Mouse (Mus musculus): Measurements from ENCODE around the gene Sox5.

Gene Sox5

GRCm38 (mm10) chr6:144480648-144481528, 300.9 kb downstream of the Sox5 start:
- DNase-seq (ENCODE audit: low spot score), result no peak

DNA sequence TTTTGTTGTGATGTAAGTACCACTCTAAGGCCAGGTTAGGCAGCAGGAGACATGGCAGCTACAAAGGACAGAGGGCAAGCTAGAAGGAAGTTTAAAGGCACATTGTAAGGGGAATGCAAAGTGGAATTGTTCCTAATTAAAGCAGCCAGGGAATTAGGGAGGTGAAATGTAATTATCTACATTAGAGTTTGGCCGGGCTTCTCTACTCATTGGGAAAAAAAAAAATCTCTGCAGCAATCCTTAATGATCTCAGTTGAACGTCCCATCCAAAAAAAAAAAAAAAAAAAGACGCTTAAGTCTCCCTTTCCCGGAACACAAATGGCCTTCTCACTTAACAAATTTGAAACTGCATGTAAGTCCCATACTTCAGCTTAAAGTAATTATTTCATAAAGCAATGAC, 301.9 kb downstream of the Sox5 start:
- no peak for DNase-seq (ENCODE audit: low spot score)

DNA sequence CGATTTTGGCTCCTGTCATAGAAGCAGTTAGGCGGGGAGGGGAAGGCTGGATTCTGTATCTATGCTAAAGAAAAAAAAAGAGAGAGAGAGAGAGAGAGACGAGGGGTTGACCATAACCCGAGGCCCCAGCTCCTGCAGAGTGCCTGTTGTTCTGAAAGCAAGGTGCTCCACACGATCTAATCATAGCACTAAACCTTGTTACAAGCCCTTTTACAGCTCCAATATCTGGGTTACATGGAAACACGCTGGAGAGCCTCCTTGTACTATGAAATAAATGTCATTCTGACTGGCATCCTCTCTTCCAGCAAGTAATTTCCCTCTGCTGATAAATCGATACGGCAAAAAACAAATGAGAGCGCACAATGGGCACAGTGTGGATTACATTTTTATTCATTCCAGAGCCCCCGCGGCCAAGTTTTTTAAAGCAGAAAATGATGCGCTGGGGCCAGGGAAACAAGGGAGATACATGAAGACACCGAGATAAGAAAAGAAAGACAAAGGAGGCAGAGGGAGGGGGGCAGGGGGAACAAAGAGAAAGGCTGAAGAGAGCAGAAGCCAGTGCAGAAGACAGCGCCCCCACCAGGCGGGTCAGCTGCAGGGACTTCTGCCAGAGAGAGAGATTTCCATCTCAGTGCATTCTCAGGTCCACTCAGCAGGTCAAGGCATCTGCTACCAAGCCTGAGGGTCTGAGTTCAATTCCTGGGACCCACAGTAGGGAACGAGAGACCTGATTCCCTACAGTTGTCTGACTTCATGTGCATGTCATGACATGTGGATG, 304.3 kb downstream of the Sox5 start:
- no peak for DNase-seq (ENCODE audit: low spot score)

- no peak for DNase-seq (ENCODE audit: low spot score)
These were observed 308.3 kb downstream of the Sox5 start for GRCm38 (mm10) chr6:144473437-144473836.

GRCm38 (mm10) chr6:144472089-144472900, 309.5 kb downstream of the Sox5 start:
- no peak for DNase-seq (ENCODE audit: low spot score)

DNA sequence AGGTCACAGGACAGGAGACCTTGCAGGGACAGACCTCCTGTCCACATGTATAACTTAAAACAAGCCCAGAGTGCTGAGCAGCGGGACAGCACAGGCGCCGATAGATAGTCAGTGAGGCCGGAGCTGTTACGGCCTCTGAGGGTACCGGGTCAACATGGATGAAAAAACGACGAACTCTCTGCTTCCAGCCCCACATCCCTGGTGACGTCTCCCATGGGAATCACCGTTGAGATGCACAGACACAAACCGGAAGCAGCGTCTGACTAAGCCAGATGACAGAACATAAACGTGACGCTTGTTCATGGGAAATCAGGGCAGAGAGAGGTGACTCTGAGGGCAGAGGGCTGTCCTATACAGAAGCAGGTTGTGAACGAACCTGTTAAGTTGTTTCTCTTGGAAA, 315.1 kb downstream of the Sox5 start:
- no peak for DNase-seq (ENCODE audit: low spot score)

DNA sequence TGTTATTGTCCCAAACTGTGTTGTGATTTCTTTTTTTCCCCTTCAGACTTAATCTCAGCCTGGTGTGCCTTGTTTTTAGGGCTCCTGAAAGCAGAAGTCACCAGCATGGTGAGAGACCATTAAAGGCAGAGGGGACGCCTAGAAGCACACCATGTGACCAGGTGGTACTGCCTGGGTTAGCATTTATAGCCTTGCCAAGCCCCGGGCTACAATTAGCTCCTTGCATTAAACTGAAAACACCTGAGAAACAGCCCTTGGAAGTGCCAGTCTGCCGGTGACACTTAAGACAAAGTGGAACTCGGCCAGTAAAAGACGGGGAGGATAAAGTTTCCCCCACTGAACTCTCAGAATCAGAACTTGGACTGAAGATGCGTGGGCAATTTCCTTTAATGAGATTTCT, 318.1 kb downstream of the Sox5 start:
- DNase-seq (ENCODE audit: low spot score), result no peak

DNA sequence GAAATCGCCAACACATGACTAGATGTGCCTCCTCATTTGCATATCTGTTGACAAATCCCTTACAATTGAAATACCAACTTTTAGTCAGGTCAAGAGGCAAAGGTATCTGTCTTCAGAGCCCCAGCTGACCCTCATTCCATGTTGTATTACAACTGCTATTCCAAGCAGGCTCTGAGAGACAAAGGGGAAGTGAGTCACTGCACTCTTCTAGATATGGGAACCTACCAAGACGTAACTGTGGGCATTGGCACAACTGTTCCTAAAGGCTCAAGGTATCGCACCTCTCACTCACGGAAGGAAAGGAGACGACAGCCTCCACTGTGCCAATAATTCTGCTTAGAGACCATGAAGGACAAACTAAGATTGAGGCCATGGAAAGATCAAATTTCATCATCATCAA, 318.5 kb downstream of the Sox5 start:
- no peak for DNase-seq (ENCODE audit: low spot score)

DNA sequence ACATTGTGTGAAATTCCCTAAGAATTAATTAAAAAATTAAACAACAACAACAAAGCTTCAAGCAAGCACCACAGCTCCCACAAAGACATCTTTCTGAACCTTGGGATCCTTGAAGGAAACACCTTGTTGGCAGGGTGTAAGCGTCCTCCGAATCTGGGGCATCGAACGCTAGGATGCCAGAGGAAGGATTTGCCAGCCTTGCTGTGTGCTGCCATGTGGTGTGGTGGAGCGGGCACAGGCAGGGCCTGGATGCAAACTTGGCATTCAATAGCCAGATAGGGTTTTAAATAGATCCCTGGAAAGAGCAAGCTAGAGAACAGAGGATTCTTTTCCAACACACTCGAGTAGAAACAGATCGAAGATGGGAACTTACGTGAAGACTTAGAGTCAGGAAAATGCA, 322.3 kb downstream of the Sox5 start:
- no peak for DNase-seq (ENCODE audit: low spot score)

DNA sequence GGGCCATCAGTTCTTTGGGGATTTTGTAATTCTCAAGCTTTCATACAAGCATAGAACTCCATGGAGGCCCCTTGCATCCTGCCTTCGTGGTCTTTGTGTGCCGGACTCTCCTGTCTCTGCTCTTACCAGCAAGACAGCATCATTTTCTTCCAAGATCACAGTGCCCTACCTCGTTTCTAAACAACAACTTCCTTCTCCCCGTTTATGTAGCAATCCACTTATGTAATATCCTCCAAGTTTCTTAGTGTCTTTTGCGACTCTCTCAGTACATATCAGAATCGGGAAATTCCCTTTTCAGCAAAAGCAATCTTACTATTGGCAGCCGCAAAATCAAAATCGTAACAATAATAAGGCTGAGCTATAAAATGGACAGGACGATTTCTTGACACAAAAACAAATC, 324.3 kb downstream of the Sox5 start:
- DNase-seq (ENCODE audit: low spot score), result no peak

DNA sequence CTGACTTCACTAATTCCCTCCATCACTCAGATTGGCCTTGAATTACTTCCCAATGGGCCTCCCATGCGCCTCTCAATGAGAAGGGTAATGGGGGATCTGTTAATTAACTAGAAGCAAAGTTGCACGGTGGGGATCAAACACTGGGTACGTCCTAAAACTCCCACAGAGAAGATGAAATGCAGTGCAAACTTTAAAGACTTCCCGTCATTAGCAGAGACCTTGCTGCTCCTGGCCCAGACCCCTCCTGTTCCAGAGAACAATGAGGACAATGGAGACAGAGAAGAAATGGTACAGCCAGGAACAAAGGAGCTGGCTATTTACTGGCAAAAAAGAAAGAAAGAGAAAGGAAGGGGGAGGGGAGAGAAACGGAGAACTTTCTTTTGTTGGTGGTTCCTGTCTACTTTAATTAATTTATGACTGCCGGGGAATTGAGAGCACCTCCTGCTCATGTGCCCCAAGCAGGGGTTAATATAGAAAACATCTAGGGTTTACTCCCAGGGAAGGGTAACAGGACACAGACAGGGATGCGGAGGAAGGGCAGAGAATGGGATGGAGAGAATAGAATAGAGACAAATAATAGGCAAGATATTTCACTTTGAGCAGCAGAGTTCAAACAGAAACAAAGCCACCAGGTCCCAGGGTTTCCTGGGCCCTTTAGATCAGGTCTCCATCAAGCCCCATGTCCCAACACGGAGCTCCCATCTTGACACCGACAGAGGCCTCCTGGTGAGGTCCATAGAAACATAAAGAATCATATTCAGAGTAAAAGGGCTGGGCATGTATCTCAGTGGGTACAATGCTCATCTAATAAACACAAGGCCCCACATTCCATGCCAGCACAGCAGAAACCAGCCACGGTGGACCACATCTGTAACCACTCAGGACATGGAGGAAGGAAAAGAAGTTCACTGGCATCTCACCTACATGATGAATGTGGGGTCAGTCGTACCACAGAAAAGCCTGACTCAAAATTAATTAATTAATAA, 327.2 kb downstream of the Sox5 start:
- no peak for DNase-seq (ENCODE audit: low spot score)

DNA sequence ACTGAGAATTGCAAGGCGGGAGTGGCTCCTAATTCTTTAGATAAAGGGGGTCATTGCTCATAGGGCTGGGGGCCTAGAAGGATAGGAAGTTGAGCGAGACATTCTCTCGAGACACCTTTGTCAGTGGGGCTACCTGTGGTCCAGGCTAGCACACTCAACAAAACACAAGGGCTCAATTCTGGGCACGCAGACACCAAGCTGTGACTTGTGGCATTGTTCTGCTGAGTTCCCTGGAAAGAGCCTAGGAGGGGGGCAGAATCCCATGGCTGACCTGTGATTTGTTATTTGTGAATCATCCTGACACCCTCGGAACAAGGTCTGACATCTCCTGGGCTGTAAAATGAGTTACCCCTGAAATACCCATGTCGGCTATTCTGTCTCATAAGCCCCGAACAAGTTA, 328.2 kb downstream of the Sox5 start:
- DNase-seq (ENCODE audit: low spot score), result no peak

- DNase-seq (ENCODE audit: low spot score), result no peak
These were observed 328.6 kb downstream of the Sox5 start for GRCm38 (mm10) chr6:144453147-144453546.

- no peak for DNase-seq (ENCODE audit: low spot score)
These were observed 329.4 kb downstream of the Sox5 start for GRCm38 (mm10) chr6:144452200-144452977.

GRCm38 (mm10) chr6:144451631-144452030, 330.1 kb downstream of the Sox5 start:
- DNase-seq (ENCODE audit: low spot score), result no peak

- no peak for DNase-seq (ENCODE audit: low spot score)
These were observed 335.9 kb downstream of the Sox5 start for GRCm38 (mm10) chr6:144445761-144446373.

DNA sequence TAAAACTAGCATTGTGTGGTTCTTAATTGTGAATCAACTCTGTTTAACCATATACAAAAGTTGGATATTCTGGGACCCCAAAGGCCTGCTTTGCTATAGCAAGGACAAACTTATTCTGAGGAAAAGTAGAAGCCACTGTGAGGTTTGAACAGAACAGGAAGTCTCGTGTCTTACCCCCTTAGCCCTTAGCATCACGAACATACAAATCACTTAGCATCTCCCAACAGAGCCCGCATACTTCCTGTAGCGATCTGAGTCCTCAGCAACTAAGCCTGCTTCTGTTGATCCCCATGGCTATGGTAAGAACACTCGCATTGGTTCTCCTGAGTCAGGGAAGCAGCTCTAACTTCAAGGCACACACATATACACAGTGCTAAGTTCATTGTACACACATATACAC, 337.4 kb downstream of the Sox5 start:
- DNase-seq (ENCODE audit: low spot score), result no peak

- no peak for DNase-seq (ENCODE audit: low spot score)
These were observed 338.1 kb downstream of the Sox5 start for GRCm38 (mm10) chr6:144443681-144444080.

DNA sequence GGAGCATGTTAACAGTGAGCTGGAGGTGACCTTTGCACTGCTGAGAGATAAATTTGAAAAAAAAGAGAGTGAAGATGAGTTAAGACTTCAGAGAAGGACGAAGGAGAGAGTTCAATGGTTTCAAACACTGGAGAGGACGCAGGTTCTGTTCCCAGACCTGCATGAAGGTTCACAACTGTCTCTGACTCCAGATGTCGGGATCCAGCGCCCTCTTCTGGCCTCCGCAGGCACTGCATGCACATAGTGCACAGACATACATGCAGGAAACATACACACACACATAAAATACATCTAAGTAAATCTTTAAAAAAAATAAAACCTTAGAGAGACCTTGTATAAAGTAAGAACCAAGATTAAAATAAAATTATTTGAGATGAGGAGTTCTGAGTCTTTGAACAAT, 352.5 kb downstream of the Sox5 start:
- DNase-seq (ENCODE audit: low spot score), result no peak

DNA sequence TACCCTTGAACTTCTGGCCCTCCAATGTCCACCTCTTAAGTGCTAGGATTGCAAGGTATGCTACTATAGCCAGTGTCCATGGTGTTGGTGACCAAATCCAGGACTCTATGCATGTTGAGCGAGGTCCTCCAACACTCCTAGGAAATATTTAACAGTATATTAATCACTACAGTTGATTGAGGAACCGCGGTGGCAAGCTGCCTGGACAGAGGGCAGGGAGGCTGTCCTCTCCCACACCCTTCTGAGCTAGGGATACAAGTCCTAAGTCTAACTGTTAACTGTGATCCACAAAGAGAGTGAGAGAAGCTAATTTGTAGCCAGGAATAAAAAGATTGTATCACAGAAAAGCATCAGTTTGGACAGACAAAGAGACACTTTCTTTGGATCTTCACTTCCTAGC, 373.7 kb downstream of the Sox5 start:
- no peak for DNase-seq (ENCODE audit: low spot score)
